Mouse (Mus musculus): ENCODE results near the gene Klhl35. TPM values are rescaled to one million over a fixed set of nuclear protein-coding genes. Genes with fewer than 3 reads are reported as not detected.

Klhl35 gene
- 2.4 TPM in 1 of 2 replicates, not detected in the other for polyA plus RNA-seq (2012; ENCODE audit: insufficient read depth, low replicate concordance)

DNA sequence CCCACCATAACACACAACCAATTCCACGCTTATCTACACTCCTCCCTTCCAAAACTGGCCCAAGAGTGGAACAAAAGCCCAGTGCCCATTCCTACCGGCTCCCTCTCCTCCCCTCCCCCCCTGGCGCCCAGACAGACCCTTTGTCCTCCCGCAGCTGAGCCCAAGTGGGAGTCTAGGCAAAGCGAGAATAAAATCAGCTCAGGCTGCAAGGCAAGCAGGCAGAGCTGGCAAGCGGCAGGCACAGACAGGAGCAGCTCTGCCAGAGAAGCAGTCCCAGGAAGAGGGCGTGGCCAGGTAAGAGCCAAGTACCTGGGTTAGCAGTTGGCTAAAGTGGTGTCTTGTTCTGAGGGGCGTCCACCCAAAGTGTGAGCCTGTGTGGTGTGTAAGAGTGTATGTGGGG, at the start of gene Klhl35:
Gene Klhl35, plus strand, starts transcription at position 194 of the 400 bp plus-strand sequence.
- peaks cover 3% of the 10 kb centered on the region for H3K36me3 ChIP-seq (replicated peaks; ENCODE audit: low read length)
- peaks cover 27% of the 10 kb centered on the region for H3K9me3 ChIP-seq
- no peak for TF ChIP-seq GATA1 (IDR thresholded peaks at IDR 0.05; ENCODE audit: borderline replicate concordance, low read length)
- TF ChIP-seq FLI1 (IDR thresholded peaks at IDR 0.05; ENCODE audit: low read length): no peak
- H3K27me3 ChIP-seq (replicated peaks): peaks cover 98% of the 10 kb centered on the region
- peak within 1 kb of the TSS; percentile 6 for H3K4me3 ChIP-seq (replicated peaks)
- H3K4me1 ChIP-seq: peaks cover 64% of the 10 kb centered on the region

DNA sequence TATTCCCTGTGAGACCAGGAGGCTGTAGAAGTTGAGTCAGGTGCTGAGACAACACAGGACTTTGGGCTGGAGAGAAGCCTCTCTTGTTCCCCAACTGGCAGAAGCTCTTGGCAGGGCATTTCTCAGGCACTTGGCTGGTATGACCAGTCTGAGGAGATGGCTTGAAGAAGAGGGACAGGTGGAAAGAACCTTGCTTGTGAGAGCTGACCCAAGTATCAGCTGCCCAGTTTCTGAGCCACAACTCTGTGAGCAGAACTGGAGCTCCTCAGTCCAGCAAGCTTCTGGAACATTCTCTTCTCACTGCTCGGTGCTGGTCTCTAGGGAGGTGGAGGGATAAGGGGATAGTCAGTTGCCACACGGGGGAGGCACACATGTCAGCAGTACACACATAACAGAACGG, 46.5 kb upstream of the Klhl35 start:
- TF ChIP-seq FLI1 (IDR thresholded peaks at IDR 0.05; ENCODE audit: low read length) (no peak), GATA1 (IDR thresholded peaks at IDR 0.05; ENCODE audit: borderline replicate concordance, low read length) (no peak)
- Histone ChIP-seq H3K27me3 (replicated peaks) (peaks cover 69% of the 10 kb centered on the region), H3K4me3 (replicated peaks) (no peak overlapping the region), H3K36me3 (replicated peaks; ENCODE audit: low read length) (no peaks in the 10 kb centered on the region), H3K4me1 (peaks cover 10% of the 10 kb centered on the region), H3K9me3 (no peaks in the 10 kb centered on the region)

DNA sequence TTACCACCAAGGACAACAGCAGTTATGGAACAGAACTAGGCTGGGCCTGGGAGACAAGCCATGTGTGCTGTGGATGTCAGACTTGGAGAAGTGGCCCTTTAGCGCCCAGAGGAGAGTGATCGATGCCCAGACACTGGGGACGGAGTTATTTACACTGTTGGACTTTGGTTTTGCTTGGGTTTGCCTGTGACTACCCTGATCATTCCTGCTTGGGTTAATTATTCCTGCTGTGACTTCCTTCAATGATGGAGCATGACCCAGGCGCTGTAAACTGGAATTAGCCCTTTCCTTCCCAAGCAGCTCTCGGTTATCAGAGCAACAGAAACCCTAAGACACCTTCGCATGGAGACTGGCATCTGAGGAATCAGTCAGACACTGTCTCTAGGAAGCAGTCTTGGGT, 44.8 kb upstream of the Klhl35 start:
- TF ChIP-seq GATA1 (IDR thresholded peaks at IDR 0.05; ENCODE audit: borderline replicate concordance, low read length): no peak
- no peak overlapping the region for H3K4me3 ChIP-seq (replicated peaks)
- H3K27me3 ChIP-seq (replicated peaks): peaks cover 74% of the 10 kb centered on the region
- no peaks in the 10 kb centered on the region for H3K4me1 ChIP-seq
- H3K9me3 ChIP-seq: no peaks in the 10 kb centered on the region
- H3K36me3 ChIP-seq (replicated peaks; ENCODE audit: low read length): no peaks in the 10 kb centered on the region

DNA sequence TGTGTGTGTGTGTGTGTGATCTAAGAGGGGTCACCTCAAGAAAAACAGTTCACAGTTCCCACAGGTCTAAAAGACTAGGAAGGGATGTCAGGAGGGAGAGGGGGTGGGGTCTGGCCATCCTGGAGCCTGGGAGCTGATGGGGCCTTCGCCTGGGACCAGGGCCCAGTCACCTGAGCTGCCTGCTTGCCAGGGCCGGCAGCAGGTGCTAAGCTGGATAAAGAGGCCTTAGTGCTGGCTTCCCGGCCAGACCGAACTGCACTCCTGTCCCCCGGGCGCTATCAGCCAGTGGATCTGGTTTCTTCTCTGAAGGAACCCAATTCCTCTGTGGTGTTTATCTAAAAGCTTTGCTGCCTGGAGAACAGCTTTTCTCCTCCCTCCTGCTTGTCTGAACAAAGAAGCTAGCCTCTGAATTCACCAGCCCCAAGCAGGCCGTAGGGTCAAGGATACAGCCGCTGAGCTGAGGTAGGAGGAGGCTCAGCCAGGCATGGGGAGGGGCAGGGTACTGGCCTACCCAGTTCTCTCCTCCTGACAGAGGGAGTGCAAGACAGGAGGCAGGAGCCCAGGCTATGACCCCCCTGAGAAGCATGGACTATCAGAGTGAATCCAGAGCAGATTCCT, 41.2 kb upstream of the Klhl35 start:
- Histone ChIP-seq H3K4me1 (peaks cover 11% of the 10 kb centered on the region), H3K9me3 (no peaks in the 10 kb centered on the region)
- TF ChIP-seq FLI1 (IDR thresholded peaks at IDR 0.05; ENCODE audit: low read length) (no peak), GATA1 (IDR thresholded peaks at IDR 0.05; ENCODE audit: borderline replicate concordance, low read length) (no peak)

DNA sequence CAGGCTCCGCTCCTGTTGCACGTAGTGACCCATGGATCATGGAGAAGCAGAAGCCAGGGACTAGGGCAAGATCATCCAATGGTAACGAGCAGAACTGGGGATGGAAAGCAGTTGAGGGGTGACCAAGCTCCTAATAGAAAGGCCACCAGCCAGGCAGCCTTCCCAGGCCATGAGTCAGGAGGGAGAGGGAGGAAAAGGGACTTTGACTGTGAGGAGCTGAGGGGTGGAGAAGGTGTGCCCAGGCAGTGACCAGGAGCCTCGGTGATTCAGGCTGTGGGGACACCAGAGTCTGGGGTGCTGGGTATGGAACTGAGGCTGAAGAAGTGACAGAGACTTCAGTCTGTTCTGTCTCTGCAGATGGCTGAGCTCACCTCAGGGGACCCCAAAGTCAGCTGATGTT, 40.1 kb upstream of the Klhl35 start:
- H3K4me1 ChIP-seq: peaks cover 15% of the 10 kb centered on the region
- no peak overlapping the region for H3K4me3 ChIP-seq (replicated peaks)
- peaks cover 91% of the 10 kb centered on the region for H3K27me3 ChIP-seq (replicated peaks)
- no peak for TF ChIP-seq GATA1 (IDR thresholded peaks at IDR 0.05; ENCODE audit: borderline replicate concordance, low read length)
- no peak for TF ChIP-seq FLI1 (IDR thresholded peaks at IDR 0.05; ENCODE audit: low read length)
- no peaks in the 10 kb centered on the region for H3K36me3 ChIP-seq (replicated peaks; ENCODE audit: low read length)
- H3K9me3 ChIP-seq: no peaks in the 10 kb centered on the region

More for the DNA sequence above, 41.2 kb upstream of the Klhl35 start:
- Histone ChIP-seq H3K27me3 (replicated peaks) (peaks cover 92% of the 10 kb centered on the region), H3K36me3 (replicated peaks; ENCODE audit: low read length) (no peaks in the 10 kb centered on the region), H3K4me3 (replicated peaks) (no peak overlapping the region)

DNA sequence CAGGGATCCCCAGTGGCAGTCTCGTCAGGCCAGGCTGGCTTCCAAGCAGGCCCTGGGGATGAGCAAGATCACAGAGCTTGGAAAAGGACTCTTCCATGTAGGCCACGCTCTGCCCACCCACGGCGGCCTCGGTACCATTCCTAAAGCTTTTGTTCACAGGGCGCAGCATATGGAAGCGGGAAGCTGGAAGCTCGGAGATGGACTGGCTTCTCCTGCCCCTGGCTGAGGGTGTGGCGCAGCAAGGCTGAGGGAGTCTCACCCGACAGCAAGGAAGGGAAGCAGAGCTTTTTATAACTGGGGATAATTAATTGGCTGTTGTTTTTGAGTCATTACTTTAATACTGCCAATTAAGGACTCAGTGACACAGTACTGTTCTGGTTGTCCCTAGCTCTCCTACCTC, 38.8 kb upstream of the Klhl35 start:
- TF ChIP-seq FLI1 (IDR thresholded peaks at IDR 0.05; ENCODE audit: low read length): no peak
- no peak for TF ChIP-seq GATA1 (IDR thresholded peaks at IDR 0.05; ENCODE audit: borderline replicate concordance, low read length)
- Histone ChIP-seq H3K9me3 (no peaks in the 10 kb centered on the region), H3K4me1 (peaks cover 20% of the 10 kb centered on the region), H3K27me3 (replicated peaks) (peaks cover 91% of the 10 kb centered on the region), H3K4me3 (replicated peaks) (no peak overlapping the region), H3K36me3 (replicated peaks; ENCODE audit: low read length) (no peaks in the 10 kb centered on the region)

DNA sequence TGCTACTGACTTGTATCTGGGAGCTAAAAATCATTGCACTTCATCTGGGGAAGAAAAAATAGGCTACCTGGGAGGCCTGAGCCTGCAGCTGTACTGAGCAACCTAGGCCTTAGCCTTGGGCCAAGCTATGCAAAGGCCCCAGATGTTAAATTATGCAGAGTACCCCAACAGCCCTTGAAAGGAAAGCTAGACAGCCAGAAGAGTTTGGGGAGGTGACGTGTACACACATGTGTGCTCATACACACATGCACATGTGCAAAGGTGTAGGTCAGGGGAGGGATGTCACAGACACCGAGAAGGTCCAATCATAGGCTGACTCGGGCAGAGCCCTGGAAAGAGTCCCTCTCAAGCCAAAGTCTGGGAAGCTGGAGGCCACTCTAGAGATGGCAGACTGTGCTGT, 37.8 kb upstream of the Klhl35 start:
- Histone ChIP-seq H3K27me3 (replicated peaks) (peaks cover 92% of the 10 kb centered on the region), H3K36me3 (replicated peaks; ENCODE audit: low read length) (no peaks in the 10 kb centered on the region), H3K9me3 (no peaks in the 10 kb centered on the region), H3K4me1 (peaks cover 30% of the 10 kb centered on the region), H3K4me3 (replicated peaks) (no peak overlapping the region)
- TF ChIP-seq GATA1 (IDR thresholded peaks at IDR 0.05; ENCODE audit: borderline replicate concordance, low read length) (no peak), FLI1 (IDR thresholded peaks at IDR 0.05; ENCODE audit: low read length) (no peak)

DNA sequence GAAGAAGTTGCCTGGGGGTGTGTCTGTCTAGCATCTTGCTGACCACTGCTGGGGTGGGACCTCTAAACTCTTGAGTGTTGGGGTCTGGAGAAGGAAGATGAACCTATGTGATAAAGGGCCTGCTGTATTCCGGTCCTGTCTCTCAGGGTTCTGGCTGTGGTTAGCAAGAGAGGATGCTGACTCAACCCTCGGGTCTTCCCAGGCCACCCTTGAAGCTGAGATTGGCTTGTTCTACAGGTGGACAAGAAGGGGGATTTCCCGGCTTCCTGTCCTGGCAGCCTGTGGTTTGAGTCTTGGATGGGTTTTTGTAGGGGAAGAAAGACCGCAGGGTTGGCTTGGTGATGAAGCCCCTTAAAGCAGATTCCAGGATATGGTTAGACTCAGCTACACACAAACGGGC, 37.0 kb upstream of the Klhl35 start:
- peaks cover 93% of the 10 kb centered on the region for H3K27me3 ChIP-seq (replicated peaks)
- H3K4me3 ChIP-seq (replicated peaks): no peak overlapping the region
- H3K9me3 ChIP-seq: no peaks in the 10 kb centered on the region
- TF ChIP-seq GATA1 (IDR thresholded peaks at IDR 0.05; ENCODE audit: borderline replicate concordance, low read length): no peak
- TF ChIP-seq FLI1 (IDR thresholded peaks at IDR 0.05; ENCODE audit: low read length): no peak
- no peaks in the 10 kb centered on the region for H3K36me3 ChIP-seq (replicated peaks; ENCODE audit: low read length)
- peaks cover 34% of the 10 kb centered on the region for H3K4me1 ChIP-seq

DNA sequence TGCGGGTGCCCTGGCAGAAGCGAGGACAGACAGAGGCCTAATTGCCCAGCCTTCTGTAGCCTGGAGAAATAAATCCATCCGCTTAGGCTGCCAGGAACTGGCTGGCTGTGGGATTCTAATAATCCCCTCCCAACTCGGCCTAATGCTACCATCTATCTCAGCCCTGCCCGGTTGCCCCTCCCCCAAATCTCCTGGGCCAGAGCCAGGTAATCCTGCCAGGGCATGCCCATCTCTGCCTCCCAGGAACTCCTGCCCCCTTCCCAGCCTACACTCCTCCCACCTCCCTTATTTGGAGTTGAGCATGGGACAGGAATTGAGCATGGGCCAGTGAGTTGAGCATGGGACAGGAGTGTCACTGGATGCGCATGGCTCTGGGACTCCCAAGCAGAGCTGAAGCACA, 36.0 kb upstream of the Klhl35 start:
- peaks cover 41% of the 10 kb centered on the region for H3K4me1 ChIP-seq
- H3K27me3 ChIP-seq (replicated peaks): peaks cover 93% of the 10 kb centered on the region
- H3K36me3 ChIP-seq (replicated peaks; ENCODE audit: low read length): no peaks in the 10 kb centered on the region
- no peaks in the 10 kb centered on the region for H3K9me3 ChIP-seq
- TF ChIP-seq GATA1 (IDR thresholded peaks at IDR 0.05; ENCODE audit: borderline replicate concordance, low read length) (no peak), FLI1 (IDR thresholded peaks at IDR 0.05; ENCODE audit: low read length) (no peak)
- no peak overlapping the region for H3K4me3 ChIP-seq (replicated peaks)

DNA sequence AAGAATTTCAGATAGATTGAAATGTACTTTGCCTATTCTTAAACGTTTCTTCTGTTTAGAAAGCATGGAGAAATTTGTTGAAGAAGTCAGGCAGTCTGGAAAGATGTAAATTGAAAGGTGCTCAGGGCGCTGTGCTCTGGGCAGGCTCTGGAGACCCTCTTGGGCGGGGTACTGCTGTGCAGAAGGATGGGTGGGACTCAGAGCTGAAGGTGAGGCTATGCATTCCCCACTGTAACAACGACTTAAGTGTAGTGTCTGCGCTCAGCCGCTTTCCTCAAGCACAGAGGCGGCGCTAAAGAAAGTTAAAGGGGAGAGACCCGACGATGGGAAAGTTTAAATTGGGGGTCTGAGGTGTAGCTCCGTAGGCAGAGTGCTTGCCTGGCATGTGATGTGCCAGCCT, 35.6 kb upstream of the Klhl35 start:
- peaks cover 46% of the 10 kb centered on the region for H3K4me1 ChIP-seq
- TF ChIP-seq FLI1 (IDR thresholded peaks at IDR 0.05; ENCODE audit: low read length): no peak
- TF ChIP-seq GATA1 (IDR thresholded peaks at IDR 0.05; ENCODE audit: borderline replicate concordance, low read length): no peak
- H3K4me3 ChIP-seq (replicated peaks): no peak overlapping the region
- H3K9me3 ChIP-seq: no peaks in the 10 kb centered on the region
- H3K36me3 ChIP-seq (replicated peaks; ENCODE audit: low read length): no peaks in the 10 kb centered on the region
- peaks cover 93% of the 10 kb centered on the region for H3K27me3 ChIP-seq (replicated peaks)

Data from megakaryocyte, embryonic 14.5 days (primary cell).